In the genomic region with DNA sequence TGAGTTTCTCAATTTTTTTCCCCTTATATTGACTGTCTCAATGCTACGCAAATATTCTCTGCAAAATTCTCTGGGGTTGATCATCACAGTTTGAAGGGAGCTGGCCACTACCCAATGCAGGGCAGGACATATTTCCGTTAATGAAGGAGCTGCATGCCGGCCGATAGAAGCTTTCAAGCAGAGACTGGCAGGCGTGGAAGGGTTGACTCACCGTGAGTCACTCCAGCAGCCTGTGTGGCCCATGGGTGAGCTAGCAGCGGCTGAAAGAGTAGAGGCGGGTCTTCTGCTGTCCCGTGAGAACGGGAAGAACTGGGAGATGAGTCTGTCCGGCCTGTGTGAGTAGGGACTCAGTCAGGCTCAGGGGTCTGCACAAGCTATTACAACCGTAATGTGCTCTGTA, we compare ENCODE assay signal across 12 mouse cellular contexts. TPM values are rescaled to one million over a fixed set of nuclear protein-coding genes. Genes with fewer than 3 reads are reported as not detected.
DNase-seq lines count a peak whose midpoint lies in the region; ATAC-seq and TF ChIP-seq lines count a peak whose summit lies in the region.
"Had no signal": no experiment of that assay in that cellular context is flagged by ENCODE, and none has a peak within 500 bp of the region (broad histone marks: within the 10 kb centered on the region; RNA-seq: fewer than 3 reads in every experiment).

No protein-coding gene starts in this region.

- no peaks in the 10 kb centered on the region for H3K9me3 ChIP-seq in intestine, embryonic 16.5 days (ENCODE audit: control insufficient read depth, low read length)
- H3K9me3 ChIP-seq in midbrain, embryonic 13.5 days, result no peaks in the 10 kb centered on the region

- DNase-seq in heart, adult 11 months, result peak; percentile 89
- DNase-seq in heart, adult 8-10 months (ENCODE audit: low spot score), result no peak
- peak; percentile 91 for DNase-seq in Muller cell, postnatal 12 days (ENCODE audit: inconsistent ontology term)
- DNase-seq in gastrocnemius, adult 18-20 months (ENCODE audit: low spot score), result peak; percentile 29
- no peak for DNase-seq in thymus, adult 2 months
- DNase-seq: cerebellum, adult 9-11 months; kidney, adult 18-20 months; right cerebral cortex, postnatal 4 days had no signal

- H3K4me1 ChIP-seq in intestine, embryonic 16.5 days (ENCODE audit: control insufficient read depth, insufficient read depth, low read length), result 0 out of 2 replicates have a peak, but pooled peaks cover 1% of the 10 kb centered on the region
- peaks cover 4% of the 10 kb centered on the region; the same call in 1 of the 2 replicates for H3K4me1 ChIP-seq in midbrain, embryonic 13.5 days (replicated peaks)
- H3K4me1 ChIP-seq in thymus, adult 2 months (replicated peaks; ENCODE audit: control insufficient read depth, insufficient read depth, low read length), result no peaks in the 10 kb centered on the region

- no peak overlapping the region for H3K27ac ChIP-seq in intestine, embryonic 16.5 days (ENCODE audit: low read length)
- no peak overlapping the region for H3K27ac ChIP-seq in midbrain, embryonic 13.5 days
- H3K27ac ChIP-seq in thymus, adult 2 months (ENCODE audit: control insufficient read depth, insufficient read depth, low read length), result no peak overlapping the region

- H3K9ac ChIP-seq in intestine, embryonic 16.5 days (ENCODE audit: low read depth, low read length), result no peak overlapping the region
- H3K9ac ChIP-seq in midbrain, embryonic 13.5 days (replicated peaks), result no peak overlapping the region

- no peaks in the 10 kb centered on the region for H3K27me3 ChIP-seq in intestine, embryonic 16.5 days (replicated peaks; ENCODE audit: control insufficient read depth, insufficient read depth, low read length)
- no peaks in the 10 kb centered on the region for H3K27me3 ChIP-seq in midbrain, embryonic 13.5 days
- no peaks in the 10 kb centered on the region for H3K27me3 ChIP-seq in thymus, adult 2 months (ENCODE audit: control insufficient read depth, insufficient read depth, low read length)

- H3K36me3 ChIP-seq in intestine, embryonic 16.5 days (ENCODE audit: control insufficient read depth, insufficient read depth, low read length), result no peaks in the 10 kb centered on the region
- H3K36me3 ChIP-seq in midbrain, embryonic 13.5 days, result no peaks in the 10 kb centered on the region
- no peaks in the 10 kb centered on the region for H3K36me3 ChIP-seq in thymus, adult 2 months (ENCODE audit: control insufficient read depth, insufficient read depth, low read length)
- H3K36me3 ChIP-seq: G1E had no signal

- TF ChIP-seq CTCF in thymus, adult 2 months (IDR thresholded peaks at IDR 0.05; ENCODE audit: borderline replicate concordance, control insufficient read depth, extremely low read depth, insufficient read depth, low read length, poor library complexity), result no peak

- 66% methylated on average over 12 of the region's 12 CpGs for WGBS in intestine, embryonic 16.5 days
- WGBS in midbrain, embryonic 13.5 days, result 80% methylated on average over 12 of the region's 12 CpGs
- 89% methylated on average over 12 of the region's 12 CpGs for WGBS in thymus, adult 2 months

- peak; percentile 26; the same call in 1 of the 2 replicates for ATAC-seq in intestine, embryonic 16.5 days
- no peak for ATAC-seq in granulocyte monocyte progenitor cell, adult 5-6 weeks (replicated peaks; ENCODE audit: poor library complexity, severe bottlenecking)
- ATAC-seq in midbrain, embryonic 13.5 days, result no peak

- H3K4me3 ChIP-seq in intestine, embryonic 16.5 days (ENCODE audit: low read length), result no peak overlapping the region
- H3K4me3 ChIP-seq in midbrain, embryonic 13.5 days (replicated peaks), result no peak overlapping the region
- no peak overlapping the region for H3K4me3 ChIP-seq in thymus, adult 2 months (ENCODE audit: control insufficient read depth, insufficient read depth, low read length)

- H3K4me2 ChIP-seq in intestine, embryonic 16.5 days (ENCODE audit: low read depth, low read length), result no peak overlapping the region
- H3K4me2 ChIP-seq in midbrain, embryonic 13.5 days (replicated peaks), result no peak overlapping the region

- no peak for TF ChIP-seq POLR2A in thymus, adult 2 months (IDR thresholded peaks at IDR 0.05; ENCODE audit: control insufficient read depth, extremely low read depth, insufficient read depth, low read length, poor library complexity)

RNA-seq across cellular contexts. Expression of gene Tiam2, which starts 23.6 kb away (rescaled TPM):
- total RNA-seq in heart, adult 8-10 months (2022), result 1 to 10 TPM; 2.0 to 4.9 (median 2.5) TPM
- total RNA-seq in gastrocnemius, adult 18-20 months (2021), result 1 to 10 TPM; 2.2 to 7.2 TPM
- 3.1 TPM in 2 replicates for polyA plus RNA-seq in intestine, embryonic 16.5 days (2015; fragmentation: Nextera tagmentation; extraction: Ambion mirVana)
- total RNA-seq in granulocyte monocyte progenitor cell, adult 5-6 weeks (2014; fragmentation: Nextera tagmentation), result 5.6 and 15.3 TPM in 2 replicates
- 7.7 and 11.2 TPM in 2 replicates for total RNA-seq in granulocyte monocyte progenitor cell, adult 5-6 weeks (2017)
- polyA plus RNA-seq in midbrain, embryonic 13.5 days (2015; fragmentation: Nextera tagmentation; extraction: Ambion mirVana), result 1.9 and 4.9 TPM in 2 replicates
- polyA plus RNA-seq in thymus, adult 2 months (2012; rRNA removed), result 0.36 and 0.47 TPM in 2 replicates
- polyA plus RNA-seq: G1E had no signal

Comparison
In these comparisons a context has a peak if more than half of its experiments do, and no peak if none do; other contexts are left out.
1. DNase-seq: peak in heart, adult 11 months (single experiment), Muller cell, postnatal 12 days (single experiment) and gastrocnemius, adult 18-20 months (single experiment); none in heart, adult 8-10 months (single experiment) and thymus, adult 2 months (single experiment).